Mouse (Mus musculus) heart, postnatal 0 days (tissue): ENCODE results near the gene Hlcs. TPM values are rescaled to one million over a fixed set of nuclear protein-coding genes. Genes with fewer than 3 reads are reported as not detected.

ENCODE experiments used
- ATAC-seq: fragments of 200-750 bp; cut with Nextera tagmentation; 2 replicates; pipeline ENCODE4 v1.8.0; 2017; ENCODE audit warnings: low read depth, moderate number of reproducible peaks, moderate library complexity; ENCODE audit not compliant: insufficient read depth
- DNase-seq: peaks from one replicate; pipeline ENCODE4 v3.0.0-alpha.2; 2016; ENCODE audit warnings: low spot score
- H3K27ac ChIP-seq: fragments of 300-500 bp; sonication (generic); 2 replicates; pipeline ENCODE4 v1.5.1; 2014; ENCODE audit warnings: low read depth, mild to moderate bottlenecking
- H3K27me3 ChIP-seq: fragments of 300-500 bp; sonication (generic); 2 replicates; pipeline ENCODE4 v1.6.1; 2014; ENCODE audit warnings: low read length, mixed read lengths; ENCODE audit not compliant: control insufficient read depth, insufficient read depth
- H3K36me3 ChIP-seq: fragments of 300-500 bp; sonication (generic); replicated peaks from 2 replicates; pipeline ENCODE4 v1.6.1; 2014; ENCODE audit warnings: low read length, mixed read lengths; ENCODE audit not compliant: control insufficient read depth, insufficient read depth
- H3K4me1 ChIP-seq: fragments of 300-500 bp; sonication (generic); 2 replicates; pipeline ENCODE4 v1.6.1; 2014; ENCODE audit warnings: antibody characterized with exemption; ENCODE audit not compliant: control insufficient read depth, insufficient read depth
- H3K4me2 ChIP-seq: fragments of 300-500 bp; sonication (generic); 2 replicates; pipeline ENCODE4 v1.6.1; 2014; ENCODE audit warnings: low read depth, mild to moderate bottlenecking, low read length, moderate library complexity
- H3K4me3 ChIP-seq: fragments of 300-500 bp; sonication (generic); 2 replicates; pipeline ENCODE4 v1.5.1; 2014; ENCODE audit warnings: low read depth, low read length
- H3K9ac ChIP-seq: fragments of 300-500 bp; sonication (generic); replicated peaks from 2 replicates; pipeline ENCODE4 v1.6.1; 2014; ENCODE audit warnings: low read depth, low read length, mixed read lengths
- H3K9me3 ChIP-seq: fragments of 300-500 bp; sonication (generic); replicated peaks from 2 replicates; pipeline ENCODE4 v1.6.1; 2016; ENCODE audit warnings: low read length; ENCODE audit not compliant: control insufficient read depth
- CTCF ChIP-seq: IDR thresholded peaks from 2 replicates; pipeline ENCODE4 v1.5.1; 2016; ENCODE audit warnings: antibody characterized with exemption, control low read depth, low read depth
- EP300 ChIP-seq: IDR thresholded peaks from 2 replicates; pipeline ENCODE4 v1.6.1; 2016; ENCODE audit warnings: antibody characterized with exemption, low read depth
- WGBS: fragments of 180-500 bp; shearing (Covaris S2); extraction: QIAGEN DNeasy Blood & Tissue Kit; methylation state at CpG from one replicate; pipeline ENCODE4 v1.1.7; 2014; 5-methylcytosine and 5-hydroxymethylcytosine counted together
- polyA plus RNA-seq: library from polyadenylated mRNA; unstranded; fragments of >200 nt; fragmentation: Nextera tagmentation; extraction: Ambion mirVana; gene quantifications from 2 replicates; pipeline ENCODE4 v1.2.1, GENCODE M21; 2015
- total RNA-seq: library from RNA; depleted of rRNA; stranded (reverse); fragments of >200 nt; gene quantifications from 2 replicates; pipeline ENCODE4 v1.2.3, GENCODE M21; 2014; ENCODE audit warnings: low replicate concordance

The Hlcs gene
- total and polyA plus RNA-seq, 2 experiments from 2014 or later: 4.6 to 5.6 TPM

GRCm38 (mm10) chr16:94251756-94252155, 61.6 kb downstream of the Hlcs start:
- Histone ChIP-seq H3K4me3 (no peak overlapping the region), H3K36me3 (no peaks in the 10 kb centered on the region), H3K4me2 (no peak overlapping the region), H3K27me3 (no peaks in the 10 kb centered on the region), H3K27ac (no peak overlapping the region), H3K9me3 (no peaks in the 10 kb centered on the region), H3K4me1 (no peaks in the 10 kb centered on the region), H3K9ac (no peak overlapping the region)
- TF ChIP-seq CTCF (no peak), EP300 (no peak)
- DNase-seq: no peak
- ATAC-seq: no peak
- WGBS: 86% methylated on average over 13 of the region's 13 CpGs

GRCm38 (mm10) chr16:94250640-94251349, 62.6 kb downstream of the Hlcs start:
- no peak for ATAC-seq
- Histone ChIP-seq H3K4me1 (no peaks in the 10 kb centered on the region), H3K4me3 (no peak overlapping the region), H3K36me3 (no peaks in the 10 kb centered on the region), H3K9ac (no peak overlapping the region), H3K9me3 (no peaks in the 10 kb centered on the region), H3K27ac (no peak overlapping the region), H3K27me3 (no peaks in the 10 kb centered on the region), H3K4me2 (no peak overlapping the region)
- WGBS: 80% methylated on average over 15 of the region's 15 CpGs
- TF ChIP-seq EP300 (no peak), CTCF (no peak)
- DNase-seq: no peak

GRCm38 (mm10) chr16:94250136-94250535, 63.2 kb downstream of the Hlcs start:
- H3K4me1 ChIP-seq: no peaks in the 10 kb centered on the region
- ATAC-seq: no peak
- no peaks in the 10 kb centered on the region for H3K27me3 ChIP-seq
- no peak for TF ChIP-seq CTCF
- TF ChIP-seq EP300: no peak
- DNase-seq: no peak
- no peaks in the 10 kb centered on the region for H3K36me3 ChIP-seq
- H3K9ac ChIP-seq: no peak overlapping the region
- WGBS: 61% methylated on average over 12 of the region's 12 CpGs
- H3K27ac ChIP-seq: no peak overlapping the region
- H3K4me2 ChIP-seq: no peak overlapping the region
- H3K4me3 ChIP-seq: no peak overlapping the region
- H3K9me3 ChIP-seq: no peaks in the 10 kb centered on the region

GRCm38 (mm10) chr16:94249666-94250065, 63.7 kb downstream of the Hlcs start:
- H3K9ac ChIP-seq: no peak overlapping the region
- H3K4me2 ChIP-seq: no peak overlapping the region
- H3K36me3 ChIP-seq: no peaks in the 10 kb centered on the region
- no peaks in the 10 kb centered on the region for H3K27me3 ChIP-seq
- H3K4me3 ChIP-seq: no peak overlapping the region
- DNase-seq: no peak
- TF ChIP-seq CTCF (no peak), EP300 (no peak)
- WGBS: 88% methylated on average over 10 of the region's 10 CpGs
- H3K9me3 ChIP-seq: no peaks in the 10 kb centered on the region
- H3K27ac ChIP-seq: no peak overlapping the region
- no peak for ATAC-seq
- no peaks in the 10 kb centered on the region for H3K4me1 ChIP-seq

- H3K27me3 ChIP-seq: no peaks in the 10 kb centered on the region
- H3K9me3 ChIP-seq: no peaks in the 10 kb centered on the region
- ATAC-seq (peak; percentile 27; the same call in 1 of the 2 replicates), DNase-seq (peak; percentile 46)
- no peaks in the 10 kb centered on the region; the same call in 1 of the 2 replicates for H3K4me1 ChIP-seq
- H3K4me2 ChIP-seq: no peak overlapping the region
- H3K27ac ChIP-seq: no peak overlapping the region
- 44% methylated on average over 15 of the region's 15 CpGs for WGBS
- no peak overlapping the region for H3K9ac ChIP-seq
- TF ChIP-seq CTCF (no peak), EP300 (no peak)
- no peaks in the 10 kb centered on the region for H3K36me3 ChIP-seq
- no peak overlapping the region for H3K4me3 ChIP-seq
Observed at GRCm38 (mm10) chr16:94248721-94249120, 64.7 kb downstream of the Hlcs start.

- ATAC-seq (no peak), DNase-seq (no peak)
- no peak overlapping the region for H3K4me2 ChIP-seq
- H3K9ac ChIP-seq: no peak overlapping the region
- WGBS: 92% methylated on average over 8 of the region's 8 CpGs
- TF ChIP-seq CTCF (no peak), EP300 (no peak)
- H3K27ac ChIP-seq: no peak overlapping the region
- H3K4me1 ChIP-seq: no peaks in the 10 kb centered on the region; the same call in 1 of the 2 replicates
- no peak overlapping the region for H3K4me3 ChIP-seq
- H3K36me3 ChIP-seq: no peaks in the 10 kb centered on the region
- H3K9me3 ChIP-seq: no peaks in the 10 kb centered on the region
- no peaks in the 10 kb centered on the region for H3K27me3 ChIP-seq
Observed at GRCm38 (mm10) chr16:94246976-94247375, 66.4 kb downstream of the Hlcs start.
